Mouse (Mus musculus) lung, postnatal 0 days (tissue): ENCODE data around the gene Lamb1.

ENCODE experiments used
- CTCF ChIP-seq: IDR thresholded peaks from 2 replicates; pipeline ENCODE4 v1.5.1; 2016; ENCODE audit warnings: antibody characterized with exemption, mild to moderate bottlenecking
- EP300 ChIP-seq: IDR thresholded peaks from 2 replicates; pipeline ENCODE4 v1.6.1; 2016; ENCODE audit warnings: antibody characterized with exemption, mild to moderate bottlenecking, control low read depth

- TF ChIP-seq EP300 (no peak), CTCF (no peak)
Observed at GRCm38 (mm10) chr12:31267363-31267762, 2.3 kb downstream of the Lamb1 start.
